Mouse (Mus musculus) erythroblast, embryonic 14.5 days (primary cell): Measurements from ENCODE around the gene Rnf157.

Experiments used
- GATA1 ChIP-seq: IDR thresholded peaks from 2 replicates; pipeline ENCODE4 v1.6.1; 2012; ENCODE audit warnings: low read length, inconsistent platforms, mixed read lengths
- TAL1 ChIP-seq: IDR thresholded peaks from 3 replicates; pipeline ENCODE4 v1.6.1; 2012; ENCODE audit warnings: low read length, inconsistent platforms, mixed read lengths

- TF ChIP-seq GATA1: no peak
- TF ChIP-seq TAL1: no peak
Measured at GRCm38 (mm10) chr11:116442129-116442866, 29.5 kb upstream of the Rnf157 start.
